In genomic region chr1:143684849-143685248, GRCm38 (mm10) we compare ENCODE assay signal across 24 mouse cellular contexts. TPM values are rescaled to one million over a fixed set of nuclear protein-coding genes. Genes with fewer than 3 reads are reported as not detected.
DNase-seq lines count a peak whose midpoint lies in the region; ATAC-seq and TF ChIP-seq lines count a peak whose summit lies in the region.
"Had no signal": no experiment of that assay in that cellular context is flagged by ENCODE, and none has a peak within 500 bp of the region (broad histone marks: within the 10 kb centered on the region; RNA-seq: fewer than 3 reads in every experiment).

No protein-coding gene starts in this region.

- peaks cover 0 to 4% of the 10 kb centered on the region in 2 experiments; a peak in 1 of 4 replicates for H3K4me1 ChIP-seq in CH12.LX (ENCODE audit: control insufficient read depth in 1 of 2, insufficient read depth in 2 of 2)
- no peaks in the 10 kb centered on the region for H3K4me1 ChIP-seq in ES-E14 (ENCODE audit: control insufficient read depth in 2 of 2, insufficient read depth in 2 of 2, low read length in 2 of 2, poor library complexity in 1 of 2)
- no peaks in the 10 kb centered on the region for H3K4me1 ChIP-seq in MEL (ENCODE audit: control insufficient read depth in 1 of 2, insufficient read depth in 2 of 2, low read length in 2 of 2)
- H3K4me1 ChIP-seq in midbrain, postnatal 0 days (ENCODE audit: insufficient read depth, low read length) = no peaks in the 10 kb centered on the region

- H3K9ac ChIP-seq in CH12.LX (ENCODE audit: insufficient read depth, low read depth) = no peak overlapping the region
- H3K9ac ChIP-seq in ES-E14 (ENCODE audit: insufficient read depth, low read depth, low read length, poor library complexity, severe bottlenecking) = no peak overlapping the region
- no peak overlapping the region for H3K9ac ChIP-seq in MEL (ENCODE audit: control insufficient read depth, low read depth, low read length, poor library complexity, severe bottlenecking)
- H3K9ac ChIP-seq in midbrain, postnatal 0 days (replicated peaks; ENCODE audit: low read length, poor library complexity, severe bottlenecking) = no peak overlapping the region

- in situ Hi-C loops in CH12.LX (cut with MboI; ENCODE audit: low pct_ligation_motif_present, low pct_unique_long_range_greater_than_20kb, low sequenced_read_pairs) = no loop called here
- in situ Hi-C loops in ES-E14 (cut with MboI; ENCODE audit: low sequenced_read_pairs in 2 of 2, unreplicated experiment in 2 of 2) = no loop called here

- ATAC-seq in midbrain, postnatal 0 days (ENCODE audit: low FRiP score) = no peak
- ATAC-seq: activated CD4-positive, CD25-positive, alpha-beta regulatory T cell, adult 4 months; CD4-positive, CD25-positive, alpha-beta regulatory T cell, adult 4 months; Patski had no signal

- DNase-seq in CH12.LX (ENCODE audit: extremely low read depth) (no peak), ES-E14 (ENCODE audit: low read depth, low spot score) (no peak), MEL (ENCODE audit: low read depth, low spot score) (no peak)
- no peak for DNase-seq in midbrain, postnatal 0 days (ENCODE audit: low spot score)
- DNase-seq in c-Kit-positive CD71-positive TER-119-positive erythroid progenitor cells, embryonic 14.5 days (ENCODE audit: low spot score) = no peak
- no peak for DNase-seq in retina, embryonic 14.5 days (ENCODE audit: low spot score)
- DNase-seq: adrenal gland, adult 2 months; adrenal gland, adult 8-10 months; adrenal gland, postnatal 10 days; adrenal gland, postnatal 14 days; adrenal gland, postnatal 25 days; adrenal gland, postnatal 36 days; B cell, adult 2 months; cerebellum, adult 11 months; cerebellum, adult 11-12 months; cerebellum, adult 18-20 months; cerebellum, adult 2 months; cerebellum, adult 8-10 months; cerebellum, adult 9-10 months; cerebellum, adult 9-11 months had no signal

- no peaks in the 10 kb centered on the region for H3K9me3 ChIP-seq in CH12.LX (replicated peaks; ENCODE audit: low read length)
- H3K9me3 ChIP-seq in ES-E14 (ENCODE audit: control insufficient read depth, insufficient read depth, low read depth, low read length) = no peaks in the 10 kb centered on the region
- H3K9me3 ChIP-seq in MEL (replicated peaks; ENCODE audit: insufficient read depth, low read length) = no peaks in the 10 kb centered on the region
- H3K9me3 ChIP-seq in midbrain, postnatal 0 days (ENCODE audit: low read length) = no peaks in the 10 kb centered on the region
- H3K9me3 ChIP-seq: G1E had no signal

- TF ChIP-seq CTCF in CH12.LX (conservative IDR thresholded peaks at IDR 0.05 in 1 of 2, IDR thresholded peaks at IDR 0.05 in 1 of 2; ENCODE audit: low read depth in 2 of 2, low read length in 2 of 2) (no peak), MEL (IDR thresholded peaks at IDR 0.05 in 2 of 3, conservative IDR thresholded peaks at IDR 0.05 in 1 of 3; ENCODE audit: control insufficient read depth in 1 of 3, insufficient read depth in 1 of 3, low read depth in 2 of 3, low read length in 3 of 3, poor library complexity in 1 of 3, severe bottlenecking in 1 of 3) (no peak)
- TF ChIP-seq CTCF in midbrain, postnatal 0 days (IDR thresholded peaks at IDR 0.05) = no peak

- dilution Hi-C loops in CH12.LX (cut with MboI; ENCODE audit: extremely low pct_ligation_motif_present, extremely low pct_unique_long_range_greater_than_20kb, low sequenced_read_pairs) = no loop called here

- H3K27ac ChIP-seq in CH12.LX (ENCODE audit: insufficient read depth, low read depth) (no peak overlapping the region), ES-E14 (ENCODE audit: insufficient read depth, low read depth, low read length, poor library complexity, severe bottlenecking) (no peak overlapping the region), MEL (ENCODE audit: control insufficient read depth, low read depth, low read length) (no peak overlapping the region)
- no peak overlapping the region for H3K27ac ChIP-seq in midbrain, postnatal 0 days (ENCODE audit: low read depth, low read length)

- WGBS in midbrain, postnatal 0 days = 85% methylated on average over 3 of the region's 3 CpGs

- no peak for TF ChIP-seq EP300 in CH12.LX (IDR thresholded peaks at IDR 0.05; ENCODE audit: low read length)
- TF ChIP-seq EP300 in MEL (IDR thresholded peaks at IDR 0.05; ENCODE audit: low read depth in 1 of 2, low read length in 2 of 2) = no peak

- H3K79me2 ChIP-seq in CH12.LX (replicated peaks; ENCODE audit: control insufficient read depth, extremely low read depth, insufficient read depth, poor library complexity, severe bottlenecking) (peaks cover 7% of the 10 kb centered on the region; the same call in 1 of the 2 replicates), MEL (ENCODE audit: control insufficient read depth, insufficient read depth, low read length, poor library complexity) (no peaks in the 10 kb centered on the region)

- no peak overlapping the region for H3K4me2 ChIP-seq in CH12.LX (ENCODE audit: insufficient read depth, low read depth, poor library complexity, severe bottlenecking)
- no peak overlapping the region for H3K4me2 ChIP-seq in midbrain, postnatal 0 days (ENCODE audit: low read depth, low read length, poor library complexity, severe bottlenecking)

- TF ChIP-seq POLR2A in CH12.LX (IDR thresholded peaks at IDR 0.05; ENCODE audit: low read depth, low read length) = no peak
- TF ChIP-seq POLR2A in MEL (IDR thresholded peaks at IDR 0.05; ENCODE audit: control insufficient read depth in 1 of 2, insufficient read depth in 1 of 2, low read depth in 1 of 2, low read length in 2 of 2, poor library complexity in 1 of 2) = no peak

- H3K36me3 ChIP-seq in CH12.LX (replicated peaks in 1 of 2; ENCODE audit: control insufficient read depth in 1 of 2, insufficient read depth in 1 of 2, low read length in 1 of 2) (peaks cover 28 to 66% of the 10 kb centered on the region in 2 experiments), ES-E14 (ENCODE audit: control insufficient read depth, insufficient read depth, low read length, poor library complexity, severe bottlenecking) (peaks cover 10% of the 10 kb centered on the region), MEL (ENCODE audit: control insufficient read depth in 1 of 2, insufficient read depth in 2 of 2, low read length in 2 of 2) (peaks cover 0 to 44% of the 10 kb centered on the region in 2 experiments; a peak in 2 of 4 replicates)
- peaks cover 10% of the 10 kb centered on the region for H3K36me3 ChIP-seq in midbrain, postnatal 0 days (ENCODE audit: insufficient read depth, low read length)

- TF ChIP-seq RAD21 in CH12.LX (IDR thresholded peaks at IDR 0.05; ENCODE audit: low read depth, low read length) (no peak), MEL (IDR thresholded peaks at IDR 0.05; ENCODE audit: low read depth, low read length) (no peak)

- no peaks in the 10 kb centered on the region for H3K27me3 ChIP-seq in CH12.LX (replicated peaks)
- no peaks in the 10 kb centered on the region for H3K27me3 ChIP-seq in MEL (ENCODE audit: control insufficient read depth in 1 of 2, insufficient read depth in 2 of 2, low read length in 2 of 2)
- H3K27me3 ChIP-seq in midbrain, postnatal 0 days (ENCODE audit: insufficient read depth, low read length) = no peaks in the 10 kb centered on the region
- H3K27me3 ChIP-seq: Patski had no signal

- H3K4me3 ChIP-seq in CH12.LX (replicated peaks in 1 of 3; ENCODE audit: low read depth in 2 of 3, low read length in 2 of 3, poor library complexity in 1 of 3) (no peak overlapping the region), ES-E14 (ENCODE audit: insufficient read depth in 1 of 2, low read depth in 1 of 2, low read length in 2 of 2, poor library complexity in 1 of 2, severe bottlenecking in 1 of 2) (no peak overlapping the region), MEL (ENCODE audit: control insufficient read depth in 1 of 2, insufficient read depth in 1 of 2, low read depth in 2 of 2, low read length in 2 of 2) (no peak overlapping the region)
- no peak overlapping the region for H3K4me3 ChIP-seq in midbrain, postnatal 0 days (ENCODE audit: low read depth, low read length)

TF ChIP-seq in CH12.LX, 34 proteins besides CTCF, POLR2A, EP300 and RAD21 (continues in another document):
- peak; percentile 87 for TF ChIP-seq MAFK (IDR thresholded peaks at IDR 0.05; ENCODE audit: insufficient replicate concordance, low read length)

TF ChIP-seq in ES-E14, 5 proteins besides CTCF, POLR2A, EP300 and RAD21 (continues in another document):
- TF ChIP-seq ZC3H11A (IDR thresholded peaks at IDR 0.05; ENCODE audit: borderline replicate concordance, low read depth, low read length) = no peak

TF ChIP-seq in MEL, 35 proteins besides CTCF, POLR2A, EP300 and RAD21:
- peak; percentile 44; the same call in 1 of the 2 replicates for TF ChIP-seq MAFK (IDR thresholded peaks at IDR 0.05; ENCODE audit: borderline replicate concordance, low read depth, low read length)
- TF ChIP-seq TAL1 (IDR thresholded peaks at IDR 0.05; ENCODE audit: low read length) = no peak

RNA-seq across cellular contexts. Expression of gene Cdc73, which starts 17.8 kb away (rescaled TPM):
- 13.4 and 16.7 TPM in 2 replicates for total RNA-seq in CH12.LX (2012; rRNA removed)
- 18.0 and 21.5 TPM in 2 replicates for total RNA-seq in CH12.LX (2014; rRNA removed)
- polyA plus RNA-seq in CH12.LX (2012; ENCODE audit: insufficient read length, low read depth) = 84.8 and 85.0 TPM in 2 replicates
- total RNA-seq in ES-E14 (2012; rRNA removed) = 25.9 and 38.5 TPM in 2 replicates
- 11.6 and 13.6 TPM in 2 replicates for total RNA-seq in MEL (2012; rRNA removed)
- 10 to 100 TPM; 55.2 to 65.8 TPM for polyA plus RNA-seq in MEL (2012; ENCODE audit: insufficient read depth in 1 of 2, insufficient read length in 2 of 2, low read depth in 1 of 2, low replicate concordance in 2 of 2, missing spikeins in 1 of 2)
- 7.8 and 11.6 TPM in 2 replicates for total RNA-seq in midbrain, postnatal 0 days (2014; rRNA removed)
- polyA plus RNA-seq in midbrain, postnatal 0 days (2015; fragmentation: Nextera tagmentation; extraction: Ambion mirVana) = 8.3 and 11.5 TPM in 2 replicates

RNA-seq across cellular contexts. Expression of gene Glrx2, which starts 31.3 kb away (rescaled TPM):
- total RNA-seq in CH12.LX (2012; rRNA removed) (31.6 and 32.9 TPM in 2 replicates), CH12.LX (2014; rRNA removed) (28.0 and 30.3 TPM in 2 replicates), ES-E14 (2012; rRNA removed) (35.6 and 36.7 TPM in 2 replicates), MEL (2012; rRNA removed) (23.4 and 25.3 TPM in 2 replicates)
- polyA plus RNA-seq in CH12.LX (2012; ENCODE audit: insufficient read length, low read depth) (51.4 and 63.6 TPM in 2 replicates), MEL (2012; ENCODE audit: insufficient read depth in 1 of 2, insufficient read length in 2 of 2, low read depth in 1 of 2, low replicate concordance in 2 of 2, missing spikeins in 1 of 2) (10 to 100 TPM in 1 of 2 experiments, not detected in 1; 61.6 TPM)
- 31.4 and 40.8 TPM in 2 replicates for total RNA-seq in midbrain, postnatal 0 days (2014; rRNA removed)
- 98.0 and 113 TPM in 2 replicates for polyA plus RNA-seq in midbrain, postnatal 0 days (2015; fragmentation: Nextera tagmentation; extraction: Ambion mirVana)

RNA-seq across cellular contexts. Expression of gene B3galt2, which starts 44.4 kb away (rescaled TPM):
- total RNA-seq in CH12.LX (2012; rRNA removed) = 0.04 TPM in 2 replicates
- not detected in 2 replicates for total RNA-seq in CH12.LX (2014; rRNA removed)
- not detected in 2 replicates for polyA plus RNA-seq in CH12.LX (2012; ENCODE audit: insufficient read length, low read depth)
- 0.21 and 0.22 TPM in 2 replicates for total RNA-seq in ES-E14 (2012; rRNA removed)
- total RNA-seq in MEL (2012; rRNA removed) = 0.03 and 0.04 TPM in 2 replicates
- polyA plus RNA-seq in MEL (2012; ENCODE audit: insufficient read depth in 1 of 2, insufficient read length in 2 of 2, low read depth in 1 of 2, low replicate concordance in 2 of 2, missing spikeins in 1 of 2) = under 1 TPM in 1 of 2 experiments, not detected in 1; 0.01 TPM
- 15.0 and 20.4 TPM in 2 replicates for total RNA-seq in midbrain, postnatal 0 days (2014; rRNA removed)
- 7.2 and 8.5 TPM in 2 replicates for polyA plus RNA-seq in midbrain, postnatal 0 days (2015; fragmentation: Nextera tagmentation; extraction: Ambion mirVana)
- polyA plus RNA-seq: G1E, Patski had no signal

Comparison
In these comparisons a context has a peak if more than half of its experiments do, and no peak if none do; other contexts are left out.
1. RNA of gene B3galt2, which starts 44.4 kb away (total RNA-seq): 15.0 to 20.4 TPM in midbrain, postnatal 0 days; 0.21 to 0.22 TPM in ES-E14, 0.04 TPM in CH12.LX and 0.03 to 0.04 TPM in MEL; every median in the first group is over 10 times any median in the second.
2. Of the 35 proteins assayed by ChIP-seq in both MEL and CH12.LX: peak only in MEL: none; only in CH12.LX: none; in both: MAFK; in neither: 34.